Mouse (Mus musculus): ENCODE data around the gene Rab30. TPM values are rescaled to one million over a fixed set of nuclear protein-coding genes. Genes with fewer than 3 reads are reported as not detected.

Gene Rab30
- polyA plus RNA-seq, 1 experiment from 2014 or later: 19.4 TPM

- DNase-seq (ENCODE audit: low spot score, missing footprints) (no peak), ATAC-seq (ENCODE audit: low FRiP score) (no peak)
- Histone ChIP-seq H3K27me3 (ENCODE audit: control insufficient read depth, insufficient read depth, low read length) (no peaks in the 10 kb centered on the region), H3K9me3 (ENCODE audit: control insufficient read depth, low read length) (no peaks in the 10 kb centered on the region), H3K4me1 (ENCODE audit: control insufficient read depth, insufficient read depth, low read length) (no peaks in the 10 kb centered on the region), H3K4me3 (ENCODE audit: low read depth, low read length) (no peak overlapping the region), H3K27ac (ENCODE audit: low read depth, low read length) (no peak overlapping the region), H3K4me2 (no peak overlapping the region), H3K36me3 (ENCODE audit: control insufficient read depth, insufficient read depth, low read length) (no peaks in the 10 kb centered on the region), H3K9ac (ENCODE audit: low read length) (no peak overlapping the region)
- 69% methylated on average over 10 of the region's 10 CpGs for WGBS
These were observed 58.5 kb downstream of the Rab30 start for GRCm38 (mm10) chr7:92799665-92800595.

DNA sequence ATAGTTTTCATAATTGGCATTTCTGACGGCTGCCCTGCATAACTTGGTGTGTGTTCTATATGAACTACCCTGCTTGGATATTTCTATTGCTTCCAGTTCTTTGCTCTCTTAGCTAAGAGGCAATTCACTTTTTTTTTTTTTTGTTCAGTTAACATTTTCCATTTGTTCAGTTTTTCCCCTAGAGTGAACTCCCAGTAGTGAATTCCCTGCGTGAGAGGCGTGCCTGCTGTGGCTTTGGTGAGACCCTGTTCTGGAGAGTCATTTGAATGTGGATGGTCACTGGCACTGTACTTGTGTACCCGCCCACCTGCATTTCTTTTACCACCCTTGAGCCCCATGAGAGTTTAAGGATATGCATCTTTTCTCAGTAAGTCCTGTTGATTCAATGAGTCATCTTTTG lies 60.8 kb downstream of the Rab30 start:
- Histone ChIP-seq H3K9ac (ENCODE audit: low read length) (no peak overlapping the region), H3K27ac (ENCODE audit: low read depth, low read length) (no peak overlapping the region), H3K9me3 (ENCODE audit: control insufficient read depth, low read length) (no peaks in the 10 kb centered on the region), H3K4me3 (ENCODE audit: low read depth, low read length) (no peak overlapping the region), H3K36me3 (ENCODE audit: control insufficient read depth, insufficient read depth, low read length) (no peaks in the 10 kb centered on the region), H3K27me3 (ENCODE audit: control insufficient read depth, insufficient read depth, low read length) (no peaks in the 10 kb centered on the region), H3K4me1 (ENCODE audit: control insufficient read depth, insufficient read depth, low read length) (no peaks in the 10 kb centered on the region), H3K4me2 (no peak overlapping the region)
- WGBS: 91% methylated on average over 4 of the region's 4 CpGs
- DNase-seq (ENCODE audit: low spot score, missing footprints): no peak
- ATAC-seq (ENCODE audit: low FRiP score): no peak

DNA sequence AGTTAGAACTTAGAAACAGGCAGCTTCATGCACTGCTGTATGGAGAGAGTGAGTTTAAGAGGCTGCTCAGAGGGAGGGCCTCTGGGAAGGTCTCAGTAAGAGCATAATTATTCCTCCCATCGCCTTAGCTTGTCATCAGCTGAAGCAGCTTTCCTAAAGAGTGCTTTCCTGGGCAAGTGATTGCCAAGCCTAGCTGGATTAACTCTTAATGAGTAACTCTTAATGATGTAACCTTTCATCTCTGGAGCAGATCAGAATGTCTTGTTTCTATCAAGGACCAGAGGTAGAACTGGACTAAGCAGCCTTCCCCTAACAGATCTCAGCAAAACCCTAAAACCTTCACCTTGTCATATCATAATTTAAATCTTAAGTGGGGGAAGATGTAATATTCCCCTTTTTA lies 61.8 kb downstream of the Rab30 start:
- ATAC-seq (ENCODE audit: low FRiP score): no peak
- Histone ChIP-seq H3K4me2 (no peak overlapping the region), H3K27me3 (ENCODE audit: control insufficient read depth, insufficient read depth, low read length) (no peaks in the 10 kb centered on the region), H3K27ac (ENCODE audit: low read depth, low read length) (no peak overlapping the region), H3K9me3 (ENCODE audit: control insufficient read depth, low read length) (no peaks in the 10 kb centered on the region), H3K36me3 (ENCODE audit: control insufficient read depth, insufficient read depth, low read length) (no peaks in the 10 kb centered on the region), H3K9ac (ENCODE audit: low read length) (no peak overlapping the region), H3K4me1 (ENCODE audit: control insufficient read depth, insufficient read depth, low read length) (no peaks in the 10 kb centered on the region), H3K4me3 (ENCODE audit: low read depth, low read length) (no peak overlapping the region)
- 42% methylated on average over 1 of the region's 1 CpGs for WGBS
- DNase-seq (ENCODE audit: low spot score, missing footprints): no peak

DNA sequence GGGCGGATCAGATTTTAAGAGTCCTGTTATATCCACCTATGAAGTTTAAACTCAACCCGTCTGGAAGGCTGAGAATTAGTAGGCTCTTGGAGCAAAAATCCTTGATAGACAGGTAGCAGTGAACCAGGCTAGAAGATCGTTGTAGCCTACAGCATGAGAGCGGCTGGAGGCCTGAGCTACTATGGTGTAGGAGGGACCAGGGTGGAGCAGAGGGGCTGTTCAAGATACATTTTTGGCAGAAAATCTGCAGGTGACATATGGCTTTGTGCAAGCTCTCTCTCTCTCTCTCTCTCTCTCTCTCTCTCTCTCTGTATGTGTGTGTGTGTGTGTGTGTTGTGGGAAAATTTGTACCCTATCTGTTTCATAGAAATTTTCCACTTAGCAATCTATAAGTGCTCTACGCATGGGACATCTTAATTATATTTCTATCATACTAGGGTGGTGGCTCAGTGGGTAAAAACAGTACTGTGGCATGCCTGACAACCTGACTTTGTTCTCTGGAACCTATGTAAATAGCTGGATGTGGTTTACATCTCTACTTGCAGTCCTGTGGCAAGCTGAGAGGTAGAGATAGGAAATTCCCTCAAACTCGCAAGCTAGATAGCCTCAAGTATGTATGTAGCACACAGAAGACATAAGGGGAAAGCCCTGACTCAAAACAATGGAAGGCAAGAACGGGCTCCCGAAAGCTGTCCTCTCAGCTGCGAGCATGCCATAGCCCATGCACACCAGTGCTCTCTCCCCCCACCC lies 63.7 kb downstream of the Rab30 start:
- Histone ChIP-seq H3K9ac (ENCODE audit: low read length) (no peak overlapping the region), H3K4me1 (ENCODE audit: control insufficient read depth, insufficient read depth, low read length) (no peaks in the 10 kb centered on the region), H3K27me3 (ENCODE audit: control insufficient read depth, insufficient read depth, low read length) (no peaks in the 10 kb centered on the region), H3K4me3 (ENCODE audit: low read depth, low read length) (no peak overlapping the region), H3K4me2 (no peak overlapping the region), H3K36me3 (ENCODE audit: control insufficient read depth, insufficient read depth, low read length) (no peaks in the 10 kb centered on the region), H3K9me3 (ENCODE audit: control insufficient read depth, low read length) (no peaks in the 10 kb centered on the region), H3K27ac (ENCODE audit: low read depth, low read length) (no peak overlapping the region)
- DNase-seq (ENCODE audit: low spot score, missing footprints) (no peak), ATAC-seq (ENCODE audit: low FRiP score) (no peak)
- WGBS: 91% methylated on average over 9 of the region's 9 CpGs

GRCm38 (mm10) chr7:92806512-92807188 lies 65.2 kb downstream of the Rab30 start:
- H3K27ac ChIP-seq (ENCODE audit: low read depth, low read length): no peak overlapping the region
- WGBS: 37% methylated on average over 15 of the region's 15 CpGs
- H3K9me3 ChIP-seq (ENCODE audit: control insufficient read depth, low read length): no peaks in the 10 kb centered on the region
- no peak overlapping the region for H3K9ac ChIP-seq (ENCODE audit: low read length)
- H3K4me3 ChIP-seq (ENCODE audit: low read depth, low read length): no peak overlapping the region
- DNase-seq (ENCODE audit: low spot score, missing footprints) (peak; percentile 83), ATAC-seq (ENCODE audit: low FRiP score) (peak; percentile 48; the same call in 1 of the 2 replicates)
- no peaks in the 10 kb centered on the region for H3K27me3 ChIP-seq (ENCODE audit: control insufficient read depth, insufficient read depth, low read length)
- no peaks in the 10 kb centered on the region for H3K36me3 ChIP-seq (ENCODE audit: control insufficient read depth, insufficient read depth, low read length)
- no peak overlapping the region for H3K4me2 ChIP-seq
- no peaks in the 10 kb centered on the region for H3K4me1 ChIP-seq (ENCODE audit: control insufficient read depth, insufficient read depth, low read length)

DNA sequence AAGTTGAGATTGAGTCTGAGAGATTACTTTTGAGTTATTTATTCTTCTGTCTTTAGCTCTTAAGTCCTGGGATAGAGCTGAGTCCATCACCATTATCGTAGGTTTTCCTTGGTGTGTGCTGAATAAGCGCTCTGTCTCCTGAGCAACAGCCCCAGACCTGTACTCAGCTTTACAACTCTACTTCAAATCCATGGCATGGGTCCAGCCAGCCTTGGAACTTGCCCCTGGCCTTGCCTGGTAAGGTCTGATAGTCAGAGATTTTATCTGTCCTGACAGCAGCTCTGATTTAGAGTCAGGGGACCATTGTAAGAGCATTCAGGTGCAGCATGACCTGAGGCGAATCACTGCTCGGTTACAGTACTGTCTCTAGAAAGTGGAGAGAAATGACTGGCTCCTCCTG lies 66.1 kb downstream of the Rab30 start:
- Histone ChIP-seq H3K9me3 (ENCODE audit: control insufficient read depth, low read length) (no peaks in the 10 kb centered on the region), H3K27me3 (ENCODE audit: control insufficient read depth, insufficient read depth, low read length) (no peaks in the 10 kb centered on the region), H3K4me2 (no peak overlapping the region), H3K9ac (ENCODE audit: low read length) (no peak overlapping the region), H3K4me3 (ENCODE audit: low read depth, low read length) (no peak overlapping the region), H3K4me1 (ENCODE audit: control insufficient read depth, insufficient read depth, low read length) (no peaks in the 10 kb centered on the region), H3K27ac (ENCODE audit: low read depth, low read length) (no peak overlapping the region), H3K36me3 (ENCODE audit: control insufficient read depth, insufficient read depth, low read length) (no peaks in the 10 kb centered on the region)
- ATAC-seq (ENCODE audit: low FRiP score) (no peak), DNase-seq (ENCODE audit: low spot score, missing footprints) (no peak)
- 91% methylated on average over 4 of the region's 4 CpGs for WGBS

DNA sequence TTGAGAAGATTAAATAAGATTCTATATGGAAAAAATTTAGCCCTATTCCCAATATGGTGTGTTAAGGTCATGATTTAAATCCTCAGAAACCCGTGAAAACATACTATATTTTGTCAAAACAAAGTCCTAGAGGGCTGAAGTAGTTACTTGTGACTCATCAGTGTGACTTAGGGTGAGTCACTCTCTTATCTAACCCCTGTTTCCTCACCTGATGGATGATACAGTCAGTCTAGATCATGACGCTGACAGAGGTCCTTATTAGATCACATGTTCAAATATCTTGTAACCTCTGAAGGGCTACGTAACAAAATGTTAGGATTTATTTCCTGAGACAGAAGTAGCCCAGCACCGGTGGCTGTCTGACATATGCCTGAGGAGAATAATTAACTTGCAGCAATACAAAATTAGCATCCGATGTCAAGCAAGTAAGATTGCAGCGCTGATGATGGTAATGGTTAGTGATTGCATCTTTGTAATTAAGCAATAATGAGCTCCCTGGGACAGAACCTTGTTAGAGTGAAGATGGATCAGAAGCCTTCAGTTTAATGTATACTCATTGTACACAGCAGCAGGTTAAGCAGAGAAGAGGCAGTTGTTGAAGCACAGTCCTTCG lies 70.4 kb downstream of the Rab30 start:
- Histone ChIP-seq H3K4me1 (ENCODE audit: control insufficient read depth, insufficient read depth, low read length) (no peaks in the 10 kb centered on the region), H3K9me3 (ENCODE audit: control insufficient read depth, low read length) (no peaks in the 10 kb centered on the region), H3K36me3 (ENCODE audit: control insufficient read depth, insufficient read depth, low read length) (no peaks in the 10 kb centered on the region), H3K4me3 (ENCODE audit: low read depth, low read length) (no peak overlapping the region), H3K27ac (ENCODE audit: low read depth, low read length) (no peak overlapping the region), H3K9ac (ENCODE audit: low read length) (no peak overlapping the region), H3K4me2 (no peak overlapping the region), H3K27me3 (ENCODE audit: control insufficient read depth, insufficient read depth, low read length) (no peaks in the 10 kb centered on the region)
- DNase-seq (ENCODE audit: low spot score, missing footprints) (no peak), ATAC-seq (ENCODE audit: low FRiP score) (no peak)
- 93% methylated on average over 7 of the region's 7 CpGs for WGBS

GRCm38 (mm10) chr7:92817242-92817641 lies 75.8 kb downstream of the Rab30 start:
- WGBS: 80% methylated on average over 2 of the region's 2 CpGs
- Histone ChIP-seq H3K27ac (ENCODE audit: low read depth, low read length) (no peak overlapping the region), H3K36me3 (ENCODE audit: control insufficient read depth, insufficient read depth, low read length) (no peaks in the 10 kb centered on the region), H3K9me3 (ENCODE audit: control insufficient read depth, low read length) (no peaks in the 10 kb centered on the region), H3K4me1 (ENCODE audit: control insufficient read depth, insufficient read depth, low read length) (no peaks in the 10 kb centered on the region), H3K27me3 (ENCODE audit: control insufficient read depth, insufficient read depth, low read length) (no peaks in the 10 kb centered on the region), H3K4me2 (no peak overlapping the region), H3K9ac (ENCODE audit: low read length) (no peak overlapping the region), H3K4me3 (ENCODE audit: low read depth, low read length) (no peak overlapping the region)
- no peak for ATAC-seq (ENCODE audit: low FRiP score)
- DNase-seq (ENCODE audit: low spot score, missing footprints): no peak
